Mouse (Mus musculus): ENCODE measurements around the gene Thegl. TPM values are rescaled to one million over a fixed set of nuclear protein-coding genes. Genes with fewer than 3 reads are reported as not detected.
"Not testable (repeated sequence)": the region's sequence is repeated elsewhere in the genome, so short reads cannot be mapped to it uniquely, and the experiment has no call there.

Gene Thegl
- total RNA-seq, 2 experiments from 2014 or later: 1.4 to 1.6 TPM

GRCm38 (mm10) chr5:77004051-77004821 lies 11.6 kb upstream of the Thegl start, which contains the start of gene Arl9:
Gene Arl9, plus strand, starts transcription at chr5:77004055.
- no peak for DNase-seq (ENCODE audit: low spot score in 2 of 2)
- TF ChIP-seq CTCF (conservative IDR thresholded peaks at IDR 0.05): no peak
- no peak within 1 kb of the TSS for H3K27ac ChIP-seq

GRCm38 (mm10) chr5:77010352-77010751 lies 5.5 kb upstream of the Thegl start:
- no peak overlapping the region for H3K4me3 ChIP-seq
- no peak for TF ChIP-seq CTCF (conservative IDR thresholded peaks at IDR 0.05)
- H3K27ac ChIP-seq: no peak overlapping the region
- DNase-seq (ENCODE audit: low spot score in 2 of 2): no peak

More at GRCm38 (mm10) chr5:77004051-77004821, 11.6 kb upstream of the Thegl start, which contains the start of gene Arl9:
- H3K4me3 ChIP-seq: no peak within 1 kb of the TSS

GRCm38 (mm10) chr5:77011082-77011481 lies 4.7 kb upstream of the Thegl start:
- Histone ChIP-seq H3K27ac (no peak overlapping the region), H3K4me3 (no peak overlapping the region)
- TF ChIP-seq CTCF (conservative IDR thresholded peaks at IDR 0.05): no peak
- no peak for DNase-seq (ENCODE audit: low spot score in 2 of 2)

- H3K27ac ChIP-seq: no peak overlapping the region
- no peak for DNase-seq (ENCODE audit: low spot score in 2 of 2)
- no peak overlapping the region for H3K4me3 ChIP-seq
- TF ChIP-seq CTCF (conservative IDR thresholded peaks at IDR 0.05): no peak
Measured at GRCm38 (mm10) chr5:77013171-77013570, 2.7 kb upstream of the Thegl start.

GRCm38 (mm10) chr5:77028034-77028433 lies 12.2 kb downstream of the Thegl start:
- TF ChIP-seq CTCF (conservative IDR thresholded peaks at IDR 0.05): no peak
- no peak overlapping the region for H3K4me3 ChIP-seq
- DNase-seq (ENCODE audit: low spot score in 2 of 2): no peak
- H3K27ac ChIP-seq: no peak overlapping the region

GRCm38 (mm10) chr5:77029735-77030134 lies 13.9 kb downstream of the Thegl start:
- Histone ChIP-seq H3K27ac (no peak overlapping the region), H3K4me3 (no peak overlapping the region)
- peak in 1 of 2 experiments; percentile 35 for DNase-seq (ENCODE audit: low spot score in 2 of 2)
- TF ChIP-seq CTCF (conservative IDR thresholded peaks at IDR 0.05): peak; percentile 78

- not testable (repeated sequence) for H3K4me3 ChIP-seq
Measured at GRCm38 (mm10) chr5:77035101-77035500, 19.3 kb downstream of the Thegl start.

GRCm38 (mm10) chr5:77038451-77038850 lies 22.6 kb downstream of the Thegl start:
- no peak overlapping the region for H3K27ac ChIP-seq

More at GRCm38 (mm10) chr5:77035101-77035500, 19.3 kb downstream of the Thegl start:
- DNase-seq (ENCODE audit: low spot score in 2 of 2): not testable (repeated sequence)
- H3K27ac ChIP-seq: peak overlapping the region; percentile 24; the same call in 1 of the 2 replicates

GRCm38 (mm10) chr5:77039391-77039790 lies 23.6 kb downstream of the Thegl start:
- Histone ChIP-seq H3K27ac (no peak overlapping the region), H3K4me3 (no peak overlapping the region)
- no peak for DNase-seq (ENCODE audit: low spot score in 2 of 2)
- no peak for TF ChIP-seq CTCF (conservative IDR thresholded peaks at IDR 0.05)

More at GRCm38 (mm10) chr5:77038451-77038850, 22.6 kb downstream of the Thegl start:
- DNase-seq (ENCODE audit: low spot score in 2 of 2): no peak
- no peak for TF ChIP-seq CTCF (conservative IDR thresholded peaks at IDR 0.05)
- H3K4me3 ChIP-seq: no peak overlapping the region

- TF ChIP-seq CTCF (conservative IDR thresholded peaks at IDR 0.05): no peak
- no peak for DNase-seq (ENCODE audit: low spot score in 2 of 2)
- Histone ChIP-seq H3K27ac (no peak overlapping the region), H3K4me3 (no peak overlapping the region)
Measured at GRCm38 (mm10) chr5:77044362-77044761, 28.5 kb downstream of the Thegl start.

- TF ChIP-seq CTCF (conservative IDR thresholded peaks at IDR 0.05): no peak
- DNase-seq (ENCODE audit: low spot score in 2 of 2): no peak
- Histone ChIP-seq H3K27ac (no peak overlapping the region), H3K4me3 (no peak overlapping the region)
Measured at GRCm38 (mm10) chr5:77052616-77053015, 36.8 kb downstream of the Thegl start.

GRCm38 (mm10) chr5:77056881-77057440 lies 41.1 kb downstream of the Thegl start:
- H3K4me3 ChIP-seq: no peak overlapping the region
- no peak for TF ChIP-seq CTCF (conservative IDR thresholded peaks at IDR 0.05)
- no peak for DNase-seq (ENCODE audit: low spot score in 2 of 2)
- no peak overlapping the region for H3K27ac ChIP-seq

- no peak overlapping the region for H3K4me3 ChIP-seq
- no peak overlapping the region for H3K27ac ChIP-seq
- no peak for DNase-seq (ENCODE audit: low spot score in 2 of 2)
- no peak for TF ChIP-seq CTCF (conservative IDR thresholded peaks at IDR 0.05)
Measured at GRCm38 (mm10) chr5:77060363-77060762, 44.5 kb downstream of the Thegl start.

Measured in layer of hippocampus, adult 2 months (tissue).